Mouse (Mus musculus) spleen, postnatal 4 days (tissue): ENCODE results near the gene Pdia4.
"Not testable (repeated sequence)": the region's sequence is repeated elsewhere in the genome, so short reads cannot be mapped to it uniquely, and the experiment has no call there.

Source experiments
- DNase-seq, 2 experiments: peaks; one replicate each; pipeline ENCODE4 v3.0.0; 2022; ENCODE audit warnings: low spot score in 2 of 2

Gene Pdia4

GRCm38 (mm10) chr6:47811324-47811723 lies 1.9 kb downstream of the Pdia4 start:
- DNase-seq: no peak

GRCm38 (mm10) chr6:47810181-47810580 lies 3.0 kb downstream of the Pdia4 start:
- DNase-seq: no peak

- DNase-seq: no peak
These were observed 4.2 kb downstream of the Pdia4 start for GRCm38 (mm10) chr6:47809053-47809452.

GRCm38 (mm10) chr6:47808545-47808944 lies 4.7 kb downstream of the Pdia4 start:
- DNase-seq: no peak

- no peak for DNase-seq
These were observed 5.8 kb downstream of the Pdia4 start for GRCm38 (mm10) chr6:47807419-47807818.

GRCm38 (mm10) chr6:47805520-47805919 lies 7.7 kb downstream of the Pdia4 start:
- no peak for DNase-seq

GRCm38 (mm10) chr6:47799079-47799478 lies 14.2 kb downstream of the Pdia4 start:
- peak; percentile 55 to 77 for DNase-seq

GRCm38 (mm10) chr6:47794106-47794830 lies 19.0 kb downstream of the Pdia4 start:
- no peak for DNase-seq

- DNase-seq: no peak
These were observed 19.9 kb downstream of the Pdia4 start for GRCm38 (mm10) chr6:47793284-47793683.

- no peak for DNase-seq
These were observed 20.7 kb downstream of the Pdia4 start for GRCm38 (mm10) chr6:47792533-47792932.

- DNase-seq: peak in 1 of 2 experiments; percentile 48
These were observed 22.5 kb downstream of the Pdia4 start for GRCm38 (mm10) chr6:47790745-47791144.

- no peak for DNase-seq
These were observed 24.4 kb downstream of the Pdia4 start for GRCm38 (mm10) chr6:47788821-47789220.

- peak; percentile 68 to 84 for DNase-seq
These were observed 25.1 kb downstream of the Pdia4 start for GRCm38 (mm10) chr6:47787941-47788736.

GRCm38 (mm10) chr6:47784707-47785412 lies 28.4 kb downstream of the Pdia4 start:
- DNase-seq: no peak

- peak in 1 of 2 experiments; percentile 65 for DNase-seq
These were observed 31.9 kb downstream of the Pdia4 start for GRCm38 (mm10) chr6:47781091-47781968.

GRCm38 (mm10) chr6:47780576-47781013 lies 32.6 kb downstream of the Pdia4 start:
- DNase-seq: no peak

GRCm38 (mm10) chr6:47771760-47772159 lies 41.5 kb downstream of the Pdia4 start:
- DNase-seq: peak in 1 of 2 experiments; percentile 63

- peak in 1 of 2 experiments; percentile 52 for DNase-seq
These were observed 42.1 kb downstream of the Pdia4 start for GRCm38 (mm10) chr6:47771113-47771512.

- DNase-seq: peak in 1 of 2 experiments; percentile 57
These were observed 43.4 kb downstream of the Pdia4 start for GRCm38 (mm10) chr6:47769861-47770260.

GRCm38 (mm10) chr6:47768520-47768919 lies 44.7 kb downstream of the Pdia4 start:
- not testable (repeated sequence) for DNase-seq

GRCm38 (mm10) chr6:47767355-47767754 lies 45.9 kb downstream of the Pdia4 start:
- peak in 1 of 2 experiments; percentile 5 for DNase-seq
